Mouse (Mus musculus) CD4-positive, CD25-positive, alpha-beta regulatory T cell, adult 2 months (primary cell): ENCODE results near the gene Gsto2.
A peak's percentile ranks its signal among the peaks of the same experiment; 100 is the strongest.

Experiments used
- DNase-seq: peaks from one replicate; pipeline ENCODE4 v3.0.0-alpha.2; 2012; ENCODE audit warnings: low read depth, low spot score

Gene Gsto2

GRCm38 (mm10) chr19:47919126-47919965, 54.0 kb downstream of the Gsto2 start, which contains the start of the genes Cfap43 and Itprip:
Gene Cfap43, minus strand, starts transcription at chr19:47919287.
Gene Itprip, minus strand, starts transcription at chr19:47919299.
- peak; percentile 90 for DNase-seq

DNA sequence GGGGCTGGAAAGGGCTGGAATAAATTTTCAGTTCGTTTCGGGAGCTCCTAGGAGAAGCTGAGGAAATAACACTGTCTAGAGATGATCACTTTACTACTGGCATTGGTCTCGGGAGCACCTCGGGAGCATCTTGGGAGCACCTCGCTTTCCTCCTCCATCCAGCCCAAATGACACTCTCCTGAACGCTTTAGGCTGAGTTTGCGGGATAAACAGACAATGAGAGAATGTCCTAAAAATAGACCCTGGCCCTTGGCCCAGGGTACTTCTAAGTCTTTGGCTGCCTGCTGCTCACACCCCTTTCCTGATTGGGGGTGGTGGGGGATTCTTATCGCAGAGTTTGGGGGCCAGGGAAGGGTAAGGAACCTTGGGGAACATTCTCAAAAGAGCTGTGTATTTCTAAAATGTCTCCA, 54.6 kb downstream of the Gsto2 start:
- DNase-seq, result no peak

GRCm38 (mm10) chr19:47925819-47926218, 60.5 kb downstream of the Gsto2 start:
- DNase-seq, result no peak

DNA sequence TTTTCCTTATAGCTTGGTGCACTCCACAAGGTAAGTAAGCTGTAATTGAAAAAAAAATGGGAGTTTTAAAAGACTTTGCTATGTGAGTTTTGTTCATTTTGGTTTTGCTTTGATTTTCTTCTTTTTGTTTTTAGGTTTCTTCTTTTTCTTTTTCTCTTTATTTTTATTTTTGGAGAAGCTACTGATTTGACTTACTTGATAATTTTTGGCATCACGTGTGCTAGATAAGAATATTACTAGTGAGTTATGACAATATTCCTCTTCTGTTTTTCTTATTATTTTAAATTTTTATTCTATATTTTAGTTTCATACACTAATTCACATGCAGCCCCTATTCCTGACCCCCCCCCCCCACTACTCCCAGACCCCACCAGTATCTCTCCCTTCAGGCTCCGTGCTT, 61.7 kb downstream of the Gsto2 start:
- no peak for DNase-seq

- no peak for DNase-seq
These were observed 63.7 kb downstream of the Gsto2 start for GRCm38 (mm10) chr19:47929043-47929442.

DNA sequence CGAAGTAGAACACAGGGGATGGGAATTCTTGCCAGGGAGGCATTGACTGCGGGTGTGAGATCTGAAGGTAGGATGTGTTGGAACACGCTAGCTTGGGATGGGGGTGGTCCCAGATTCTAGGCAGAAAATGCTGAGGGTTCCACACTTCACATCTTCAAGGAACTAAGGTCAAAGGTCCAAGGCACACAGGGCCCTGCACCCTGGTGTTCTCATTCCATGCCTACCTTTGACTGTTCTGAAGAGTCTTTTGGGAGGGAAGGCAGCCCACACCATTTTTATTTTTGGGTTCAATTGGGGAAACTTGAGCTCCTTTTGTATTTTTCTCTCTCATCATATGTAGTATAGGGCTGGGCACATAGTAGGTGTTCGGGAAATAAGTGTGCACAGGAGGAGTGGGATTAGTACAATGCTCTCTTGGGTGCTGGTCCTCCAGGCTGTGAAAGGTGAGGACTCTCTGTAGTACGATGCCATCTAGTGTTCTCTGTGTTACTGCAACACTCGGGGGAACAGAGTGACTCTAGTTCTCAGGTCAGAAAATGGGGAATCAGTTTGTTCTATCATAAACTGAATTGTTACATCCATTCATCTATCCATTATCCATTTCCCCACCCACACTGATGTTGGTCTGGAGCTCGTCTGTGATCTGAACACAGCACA, 66.8 kb downstream of the Gsto2 start:
- DNase-seq, result peak; percentile 84

DNA sequence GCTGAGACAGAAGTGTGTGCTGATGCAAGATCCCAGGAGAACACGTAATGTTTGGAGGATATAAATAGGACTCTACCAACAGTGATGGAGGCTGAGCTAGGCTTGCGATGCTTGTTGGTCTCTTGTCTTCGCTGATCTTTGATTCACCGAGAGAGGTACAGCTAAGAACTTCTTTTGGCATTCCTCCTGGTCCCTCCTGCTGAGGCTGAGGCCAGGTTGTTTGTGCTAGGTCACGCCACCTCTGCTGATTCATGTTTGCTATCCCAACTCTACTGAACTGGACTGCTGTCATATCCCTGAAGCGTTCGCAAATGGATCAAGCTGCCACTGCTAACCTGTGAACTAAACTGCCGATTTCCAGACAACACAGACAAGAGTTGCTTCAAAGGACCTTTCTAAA, 68.8 kb downstream of the Gsto2 start:
- no peak for DNase-seq

- DNase-seq, result no peak
These were observed 69.4 kb downstream of the Gsto2 start for GRCm38 (mm10) chr19:47934636-47935238.

DNA sequence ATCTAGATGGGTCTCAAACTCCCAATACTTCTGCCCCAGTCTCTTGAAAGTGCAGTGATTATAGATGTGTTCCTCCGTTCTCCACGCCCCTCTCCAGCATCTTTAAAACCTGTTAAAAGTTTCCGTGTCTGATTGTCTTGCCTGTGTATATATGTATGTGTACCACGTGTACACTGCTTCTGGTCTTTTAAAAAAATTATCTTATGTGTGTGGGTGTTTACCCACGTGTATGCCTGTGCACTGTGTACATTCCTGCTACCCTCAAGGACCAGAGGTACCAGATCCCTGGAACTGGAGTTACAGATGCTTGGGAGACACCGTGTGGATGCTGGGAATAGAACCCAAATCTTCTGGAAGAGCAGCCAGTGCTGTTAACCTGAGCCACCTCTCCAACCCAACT, 70.2 kb downstream of the Gsto2 start:
- no peak for DNase-seq
